Mouse (Mus musculus): Measurements from ENCODE around the gene Mfsd9.

DNA sequence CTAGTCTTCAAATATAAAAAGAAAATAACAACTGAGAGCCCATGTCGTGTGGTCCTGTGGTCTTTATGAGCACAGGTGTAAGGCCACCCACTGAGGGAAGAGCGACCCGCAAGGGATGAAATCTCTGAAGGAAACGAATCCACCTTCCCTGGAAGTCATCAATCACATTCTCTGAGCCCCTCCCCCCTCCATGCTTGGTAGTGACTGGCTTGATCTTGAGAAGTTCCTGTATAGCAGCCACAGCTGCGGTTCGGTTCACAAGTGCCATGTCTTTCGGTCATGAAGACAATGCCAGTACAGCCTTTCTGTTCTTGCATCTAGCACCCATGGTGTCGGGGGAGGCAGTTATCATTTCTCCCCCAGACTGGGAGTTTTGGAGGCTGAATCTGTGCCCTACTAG lies 52.8 kb downstream of the Mfsd9 start:
- TF ChIP-seq CTCF (IDR thresholded peaks at IDR 0.05; ENCODE audit: low read depth) (no peak), EP300 (IDR thresholded peaks at IDR 0.05; ENCODE audit: low read depth) (no peak)

Measured in liver, embryonic 14.5 days (tissue).